Comparison of ENCODE assay signal across 9 mouse cellular contexts in genomic region chr11:100355151-100355951, GRCm38 (mm10). TPM values are rescaled to one million over a fixed set of nuclear protein-coding genes. Genes with fewer than 3 reads are reported as not detected.
DNase-seq lines count a peak whose midpoint lies in the region; ATAC-seq and TF ChIP-seq lines count a peak whose summit lies in the region.
"Had no signal": no experiment of that assay in that cellular context is flagged by ENCODE, and none has a peak within 500 bp of the region (broad histone marks: within the 10 kb centered on the region; RNA-seq: fewer than 3 reads in every experiment).

No protein-coding gene starts in this region.

- no peaks in the 10 kb centered on the region for H3K36me3 ChIP-seq in hindbrain, embryonic 11.5 days (ENCODE audit: control insufficient read depth, insufficient read depth, low read length)
- H3K36me3 ChIP-seq in small intestine, adult 2 months (ENCODE audit: control insufficient read depth, insufficient read depth, low read length): no peaks in the 10 kb centered on the region

- H3K4me3 ChIP-seq in cortical plate, adult 2 months (ENCODE audit: insufficient read depth, low read length): peak overlapping the region; percentile 65
- H3K4me3 ChIP-seq in hindbrain, embryonic 11.5 days (ENCODE audit: low read depth, low read length): peak overlapping the region; percentile 79
- peak overlapping the region; percentile 80 for H3K4me3 ChIP-seq in small intestine, adult 2 months (ENCODE audit: low read depth, low read length)

- no peak overlapping the region for H3K27ac ChIP-seq in cortical plate, adult 2 months (ENCODE audit: insufficient read depth, low read length)
- H3K27ac ChIP-seq in hindbrain, embryonic 11.5 days (ENCODE audit: low read depth, low read length): no peak overlapping the region
- no peak overlapping the region for H3K27ac ChIP-seq in small intestine, adult 2 months (ENCODE audit: insufficient read depth, low read depth, low read length)

- H3K27me3 ChIP-seq in hindbrain, embryonic 11.5 days (ENCODE audit: control insufficient read depth, insufficient read depth, low read length): peaks cover 16% of the 10 kb centered on the region; the same call in 1 of the 2 replicates
- H3K27me3 ChIP-seq in small intestine, adult 2 months (ENCODE audit: control insufficient read depth, insufficient read depth, low read length): peaks cover 27% of the 10 kb centered on the region

- peak overlapping the region; percentile 98 for H3K4me2 ChIP-seq in hindbrain, embryonic 11.5 days (replicated peaks; ENCODE audit: low read depth, low read length)

- H3K4me1 ChIP-seq in cortical plate, adult 2 months (ENCODE audit: control insufficient read depth, insufficient read depth, low read length): peaks cover 3% of the 10 kb centered on the region
- H3K4me1 ChIP-seq in hindbrain, embryonic 11.5 days (replicated peaks; ENCODE audit: control insufficient read depth, insufficient read depth, low read length): no peaks in the 10 kb centered on the region; the same call in 1 of the 2 replicates
- H3K4me1 ChIP-seq in small intestine, adult 2 months (ENCODE audit: control insufficient read depth, insufficient read depth, insufficient read length, low read length): peaks cover 3% of the 10 kb centered on the region

- WGBS in hindbrain, embryonic 11.5 days: under 1% methylated on average over 53 of the region's 54 CpGs
- under 1% methylated on average over 54 of the region's 54 CpGs for whole genome bisulfite sequencing in small intestine, adult 2 months

- peak; percentile 38 for ATAC-seq in hindbrain, embryonic 11.5 days (ENCODE audit: low FRiP score)
- peak; percentile 67 for ATAC-seq in megakaryocyte, adult 5-6 weeks (ENCODE audit: poor library complexity, severe bottlenecking)

- H3K9me3 ChIP-seq in hindbrain, embryonic 11.5 days (ENCODE audit: control insufficient read depth, low read length): no peaks in the 10 kb centered on the region

- no peak for TF ChIP-seq CTCF in cortical plate, adult 2 months (IDR thresholded peaks at IDR 0.05; ENCODE audit: extremely low read depth, insufficient read depth, low read length)
- no peak for TF ChIP-seq CTCF in small intestine, adult 2 months (IDR thresholded peaks at IDR 0.05; ENCODE audit: extremely low read depth, insufficient read length, insufficient replicate concordance, low read depth, low read length)

- H3K9ac ChIP-seq in hindbrain, embryonic 11.5 days (ENCODE audit: low read depth, low read length): peak overlapping the region; percentile 71

- DNase-seq in CD8-positive naive resting alpha-beta T cell, adult 2 months (ENCODE audit: low read depth in 2 of 2, low spot score in 2 of 2): peak; percentile 28 to 45
- DNase-seq in Muller cell, postnatal 12 days (ENCODE audit: inconsistent ontology term): peak; percentile 71
- peak; percentile 51 for DNase-seq in hindbrain, embryonic 11.5 days (ENCODE audit: low spot score)
- peak; percentile 49 to 66 for DNase-seq in layer of hippocampus, postnatal 36 days
- DNase-seq in adipocyte (ENCODE audit: low spot score): no peak

- TF ChIP-seq POLR2A in cortical plate, adult 2 months (IDR thresholded peaks at IDR 0.05; ENCODE audit: extremely low read depth, insufficient read depth, low read length): no peak
- no peak for TF ChIP-seq POLR2A in small intestine, adult 2 months (IDR thresholded peaks at IDR 0.05; ENCODE audit: low read depth, low read length)

RNA-seq across cellular contexts. Expression of gene Hap1, which starts 0.6 kb away (rescaled TPM):
- 76.5 and 83.3 TPM in 2 replicates for polyA plus RNA-seq in cortical plate, adult 2 months (2012; rRNA removed)
- polyA plus RNA-seq in hindbrain, embryonic 11.5 days (2014; fragmentation: Nextera tagmentation; extraction: Ambion mirVana): 12.0 and 12.8 TPM in 2 replicates
- 100 to 1,000 TPM; 148 to 154 TPM for total RNA-seq in layer of hippocampus, postnatal 36 days (2021)
- not detected in 2 replicates for total RNA-seq in megakaryocyte, adult 5-6 weeks (2015)
- not detected in 2 replicates for total RNA-seq in megakaryocyte, adult 5-6 weeks (2017)
- polyA plus RNA-seq in small intestine, adult 2 months (2012; rRNA removed): 2.7 and 4.6 TPM in 2 replicates

RNA-seq across cellular contexts. Expression of gene Gast, which starts 21.1 kb away (rescaled TPM):
- 0.33 TPM in 1 of 2 replicates, not detected in the other for polyA plus RNA-seq in cortical plate, adult 2 months (2012; rRNA removed)
- 1.1 TPM in 1 of 2 replicates, not detected in the other for polyA plus RNA-seq in hindbrain, embryonic 11.5 days (2014; fragmentation: Nextera tagmentation; extraction: Ambion mirVana)
- total RNA-seq in layer of hippocampus, postnatal 36 days (2021): not detected
- not detected in 2 replicates for total RNA-seq in megakaryocyte, adult 5-6 weeks (2015)
- not detected in 2 replicates for total RNA-seq in megakaryocyte, adult 5-6 weeks (2017)
- 0.38 and 336 TPM in 2 replicates for polyA plus RNA-seq in small intestine, adult 2 months (2012; rRNA removed)
- total RNA-seq: layer of hippocampus, adult 8-10 months had no signal

RNA-seq across cellular contexts. Expression of gene Eif1, which starts 35.7 kb away (rescaled TPM):
- polyA plus RNA-seq in cortical plate, adult 2 months (2012; rRNA removed): 534 and 549 TPM in 2 replicates
- 1,709 and 1,853 TPM in 2 replicates for polyA plus RNA-seq in hindbrain, embryonic 11.5 days (2014; fragmentation: Nextera tagmentation; extraction: Ambion mirVana)
- total RNA-seq in layer of hippocampus, postnatal 36 days (2021): 100 to 1,000 TPM; 775 to 777 TPM
- total RNA-seq in megakaryocyte, adult 5-6 weeks (2015): 1,372 and 1,486 TPM in 2 replicates
- total RNA-seq in megakaryocyte, adult 5-6 weeks (2017): 248 and 320 TPM in 2 replicates
- polyA plus RNA-seq in small intestine, adult 2 months (2012; rRNA removed): 49.3 and 102 TPM in 2 replicates

RNA-seq across cellular contexts. Expression of gene Jup, which starts 42.2 kb away (rescaled TPM):
- 40.9 and 48.2 TPM in 2 replicates for polyA plus RNA-seq in cortical plate, adult 2 months (2012; rRNA removed)
- polyA plus RNA-seq in hindbrain, embryonic 11.5 days (2014; fragmentation: Nextera tagmentation; extraction: Ambion mirVana): 26.7 and 30.7 TPM in 2 replicates
- 10 to 100 TPM; 36.5 to 39.8 TPM for total RNA-seq in layer of hippocampus, postnatal 36 days (2021)
- 3.5 and 3.9 TPM in 2 replicates for total RNA-seq in megakaryocyte, adult 5-6 weeks (2015)
- 1.5 and 5.1 TPM in 2 replicates for total RNA-seq in megakaryocyte, adult 5-6 weeks (2017)
- 253 and 689 TPM in 2 replicates for polyA plus RNA-seq in small intestine, adult 2 months (2012; rRNA removed)

RNA-seq across cellular contexts. Expression of gene P3h4, which starts 59.3 kb away (rescaled TPM):
- polyA plus RNA-seq in cortical plate, adult 2 months (2012; rRNA removed): 14.4 and 15.3 TPM in 2 replicates
- polyA plus RNA-seq in hindbrain, embryonic 11.5 days (2014; fragmentation: Nextera tagmentation; extraction: Ambion mirVana): 19.6 and 22.9 TPM in 2 replicates
- 1 to 10 TPM; 8.7 to 9.4 TPM for total RNA-seq in layer of hippocampus, postnatal 36 days (2021)
- not detected in 2 replicates for total RNA-seq in megakaryocyte, adult 5-6 weeks (2015)
- total RNA-seq in megakaryocyte, adult 5-6 weeks (2017): 0.08 TPM in 1 of 2 replicates, not detected in the other
- polyA plus RNA-seq in small intestine, adult 2 months (2012; rRNA removed): 11.4 and 12.8 TPM in 2 replicates
